Mouse (Mus musculus) midbrain, embryonic 11.5 days (tissue): ENCODE results near the gene Nudt1. TPM values are rescaled to one million over a fixed set of nuclear protein-coding genes. Genes with fewer than 3 reads are reported as not detected.

Experiments
- ATAC-seq: fragments of 200-750 bp; cut with Nextera tagmentation; 2 replicates; pipeline ENCODE4 v1.8.0; 2017; ENCODE audit warnings: moderate TSS enrichment, moderate library complexity; ENCODE audit not compliant: low FRiP score
- DNase-seq: peaks from one replicate; pipeline ENCODE4 v3.0.0; 2015; ENCODE audit warnings: low spot score; ENCODE audit errors: missing footprints
- H3K27ac ChIP-seq: fragments of 300-500 bp; sonication (generic); 2 replicates; pipeline ENCODE4 v1.5.1; 2014; ENCODE audit warnings: low read depth, low read length
- H3K27me3 ChIP-seq: fragments of 300-500 bp; sonication (generic); 2 replicates; pipeline ENCODE4 v1.6.1; 2014; ENCODE audit warnings: mild to moderate bottlenecking, low read length, moderate library complexity, mixed read lengths; ENCODE audit not compliant: control insufficient read depth, insufficient read depth
- H3K36me3 ChIP-seq: fragments of 300-500 bp; sonication (generic); 2 replicates; pipeline ENCODE4 v1.6.1; 2014; ENCODE audit warnings: mild to moderate bottlenecking, low read length, moderate library complexity, mixed read lengths; ENCODE audit not compliant: control insufficient read depth, insufficient read depth
- H3K4me1 ChIP-seq: fragments of 300-500 bp; sonication (generic); 2 replicates; pipeline ENCODE4 v1.6.1; 2014; ENCODE audit warnings: low read length; ENCODE audit not compliant: control insufficient read depth, insufficient read depth
- H3K4me2 ChIP-seq: fragments of 300-500 bp; sonication (generic); 2 replicates; pipeline ENCODE4 v1.6.1; 2014; ENCODE audit warnings: mild to moderate bottlenecking, moderate library complexity
- H3K4me3 ChIP-seq: fragments of 300-500 bp; sonication (generic); 2 replicates; pipeline ENCODE4 v1.5.1; 2014; ENCODE audit warnings: low read depth, low read length
- H3K9ac ChIP-seq: fragments of 300-500 bp; sonication (generic); 2 replicates; pipeline ENCODE4 v1.6.1; 2014; ENCODE audit warnings: low read length
- H3K9me3 ChIP-seq: fragments of 300-500 bp; sonication (generic); 2 replicates; pipeline ENCODE4 v1.6.1; 2016; ENCODE audit warnings: low read length; ENCODE audit not compliant: control insufficient read depth
- WGBS: fragments of 180-500 bp; shearing (Covaris S2); extraction: QIAGEN DNeasy Blood & Tissue Kit; methylation state at CpG from one replicate; pipeline ENCODE4 v1.1.7; 2014; 5-methylcytosine and 5-hydroxymethylcytosine counted together
- polyA plus RNA-seq: library from polyadenylated mRNA; unstranded; fragments of >200 nt; fragmentation: Nextera tagmentation; extraction: Ambion mirVana; gene quantifications from 2 replicates; pipeline ENCODE4 v1.2.1, GENCODE M21; 2014

Nudt1 gene
- polyA plus RNA-seq, 1 experiment from 2014 or later, result 48.5 TPM

DNA sequence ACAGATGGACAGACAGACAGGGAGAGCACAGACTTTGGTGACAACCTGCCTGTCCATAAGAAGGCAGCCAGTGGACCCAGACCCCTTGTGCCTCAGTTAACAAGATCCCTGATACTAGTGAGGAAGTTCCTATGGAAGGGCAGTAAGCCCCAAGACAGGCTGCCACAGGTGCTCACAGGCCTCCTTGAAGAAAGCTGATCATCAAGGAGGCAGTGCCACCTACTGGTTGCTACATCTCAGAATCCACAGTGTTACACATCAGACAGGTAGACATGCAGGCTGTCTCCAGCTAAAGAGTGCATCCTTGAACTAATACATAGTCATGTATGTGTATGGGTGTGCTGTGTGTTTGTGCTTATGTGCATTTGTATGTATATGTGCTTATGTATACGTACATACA, 29.3 kb upstream of the Nudt1 start:
- DNase-seq, result peak; percentile 85
- Histone ChIP-seq H3K4me1 (no peaks in the 10 kb centered on the region), H3K4me2 (no peak overlapping the region), H3K27me3 (no peaks in the 10 kb centered on the region), H3K4me3 (no peak overlapping the region), H3K9me3 (no peaks in the 10 kb centered on the region), H3K36me3 (peaks cover 16% of the 10 kb centered on the region), H3K27ac (no peak overlapping the region), H3K9ac (no peak overlapping the region)
- ATAC-seq, result no peak
- 90% methylated on average over 1 of the region's 1 CpGs for WGBS

DNA sequence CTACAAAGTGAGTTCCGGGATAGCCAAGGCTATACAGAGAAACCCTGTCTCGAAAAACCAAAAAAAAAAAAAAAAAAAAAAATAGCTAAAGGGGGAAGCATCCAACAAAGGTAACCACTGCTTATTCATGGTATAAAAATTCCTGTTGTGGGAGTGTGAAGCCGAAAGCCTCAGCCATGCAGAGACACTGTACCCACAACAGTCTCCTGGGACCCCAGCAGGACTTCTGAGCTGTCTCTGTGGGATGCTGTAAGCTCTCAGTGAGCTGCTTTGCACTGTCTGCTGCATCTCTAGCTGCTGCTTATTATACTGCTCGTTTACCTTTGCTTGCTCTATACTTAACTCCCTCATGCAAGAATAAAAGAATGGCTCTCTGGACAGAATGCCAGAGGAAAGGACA, 23.2 kb upstream of the Nudt1 start:
- H3K4me2 ChIP-seq, result no peak overlapping the region
- ATAC-seq, result no peak
- no peaks in the 10 kb centered on the region for H3K27me3 ChIP-seq
- no peak overlapping the region for H3K4me3 ChIP-seq
- DNase-seq, result peak; percentile 61
- no peak overlapping the region for H3K9ac ChIP-seq
- WGBS, result 86% methylated on average over 4 of the region's 4 CpGs
- H3K27ac ChIP-seq, result no peak overlapping the region
- H3K4me1 ChIP-seq, result no peaks in the 10 kb centered on the region
- H3K9me3 ChIP-seq, result no peaks in the 10 kb centered on the region
- H3K36me3 ChIP-seq, result peaks cover 21% of the 10 kb centered on the region

DNA sequence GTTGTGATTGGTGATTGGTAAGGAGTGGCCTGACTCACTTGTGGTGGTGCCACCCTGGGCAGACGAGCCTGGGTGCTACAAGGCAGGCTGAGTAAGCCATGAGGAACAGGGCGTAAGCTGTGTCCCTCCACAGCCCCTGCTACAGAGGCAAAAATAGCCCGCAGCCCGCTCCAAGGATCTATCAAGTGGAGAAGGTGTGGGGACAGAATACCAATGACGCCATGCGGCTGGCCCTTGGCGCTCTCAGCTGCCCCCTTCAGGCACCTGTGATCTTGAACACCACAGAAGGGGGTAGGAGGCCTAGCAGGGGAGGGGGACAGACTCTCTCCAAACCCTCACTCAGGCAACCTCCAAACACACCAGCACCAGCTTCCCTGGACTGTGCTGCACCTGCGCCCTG, 15.4 kb upstream of the Nudt1 start:
- Histone ChIP-seq H3K4me2 (no peak overlapping the region), H3K4me3 (no peak overlapping the region), H3K27me3 (no peaks in the 10 kb centered on the region), H3K27ac (no peak overlapping the region), H3K4me1 (no peaks in the 10 kb centered on the region), H3K9me3 (no peaks in the 10 kb centered on the region), H3K36me3 (peaks cover 27% of the 10 kb centered on the region), H3K9ac (no peak overlapping the region)
- ATAC-seq, result no peak
- 77% methylated on average over 8 of the region's 8 CpGs for WGBS
- peak; percentile 72 for DNase-seq

GRCm38 (mm10) chr5:140307602-140308001, 13.9 kb upstream of the Nudt1 start:
- no peak for ATAC-seq
- Histone ChIP-seq H3K9me3 (no peaks in the 10 kb centered on the region), H3K27ac (no peak overlapping the region), H3K4me3 (no peak overlapping the region), H3K4me1 (no peaks in the 10 kb centered on the region), H3K9ac (no peak overlapping the region), H3K27me3 (no peaks in the 10 kb centered on the region), H3K4me2 (no peak overlapping the region), H3K36me3 (peaks cover 23% of the 10 kb centered on the region)
- DNase-seq, result peak; percentile 10
- WGBS, result 92% methylated on average over 14 of the region's 14 CpGs

GRCm38 (mm10) chr5:140316716-140317115, 4.7 kb upstream of the Nudt1 start:
- Histone ChIP-seq H3K4me3 (no peak overlapping the region), H3K27ac (no peak overlapping the region), H3K4me2 (no peak overlapping the region), H3K27me3 (no peaks in the 10 kb centered on the region), H3K9ac (no peak overlapping the region), H3K4me1 (peaks cover 5% of the 10 kb centered on the region), H3K36me3 (peaks cover 5% of the 10 kb centered on the region; the same call in 1 of the 2 replicates), H3K9me3 (no peaks in the 10 kb centered on the region)
- DNase-seq (peak; percentile 51), ATAC-seq (no peak)
- 86% methylated on average over 3 of the region's 3 CpGs for WGBS

GRCm38 (mm10) chr5:140321756-140322575, 510 bp downstream of the Nudt1 start:
- ATAC-seq (peak; percentile 42; the same call in 1 of the 2 replicates), DNase-seq (no peak)
- peaks cover 5% of the 10 kb centered on the region for H3K4me1 ChIP-seq
- no peaks in the 10 kb centered on the region for H3K9me3 ChIP-seq
- peak overlapping the region; percentile 45 for H3K4me2 ChIP-seq
- no peaks in the 10 kb centered on the region for H3K27me3 ChIP-seq
- peak overlapping the region; percentile 52; the same call in 1 of the 2 replicates for H3K27ac ChIP-seq
- no peaks in the 10 kb centered on the region for H3K36me3 ChIP-seq
- WGBS, result 3% methylated on average over 17 of the region's 17 CpGs
- peak overlapping the region; percentile 65 for H3K4me3 ChIP-seq
- peak overlapping the region; percentile 89 for H3K9ac ChIP-seq

DNA sequence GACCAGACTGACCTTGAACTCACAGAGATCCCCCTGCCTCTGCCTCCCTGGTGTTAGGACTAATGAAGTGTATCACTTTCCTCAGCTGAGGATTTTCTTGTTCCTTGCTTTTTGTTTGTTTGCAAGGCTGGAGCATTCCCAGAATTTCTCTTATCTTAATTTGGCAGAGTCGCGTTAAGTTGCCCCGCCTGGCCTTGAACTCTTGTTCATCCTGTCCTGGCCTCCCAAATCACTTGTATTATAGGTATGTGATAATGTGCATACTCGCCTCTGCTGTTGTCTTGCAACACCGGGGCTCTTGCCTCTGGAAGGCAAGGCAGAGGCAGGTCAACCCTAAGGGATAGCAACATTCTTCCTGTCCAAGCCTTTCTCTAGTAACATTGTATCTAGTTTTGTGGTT, 2.6 kb downstream of the Nudt1 start:
- Histone ChIP-seq H3K4me1 (peaks cover 5% of the 10 kb centered on the region), H3K9ac (no peak overlapping the region), H3K4me2 (no peak overlapping the region), H3K27ac (no peak overlapping the region), H3K9me3 (no peaks in the 10 kb centered on the region), H3K27me3 (no peaks in the 10 kb centered on the region), H3K4me3 (no peak overlapping the region), H3K36me3 (peaks cover 2% of the 10 kb centered on the region; the same call in 1 of the 2 replicates)
- ATAC-seq (no peak), DNase-seq (peak; percentile 69)
- WGBS, result 93% methylated on average over 5 of the region's 5 CpGs

- H3K36me3 ChIP-seq, result peaks cover 2% of the 10 kb centered on the region; the same call in 1 of the 2 replicates
- WGBS, result 1% methylated on average over 39 of the region's 39 CpGs
Observed at GRCm38 (mm10) chr5:140331615-140332512, 10.4 kb downstream of the Nudt1 start, which contains the start of gene Mrm2. Gene Mrm2 (minus strand): TSS chr5:140331898.

More at GRCm38 (mm10) chr5:140331615-140332512, 10.4 kb downstream of the Nudt1 start, which contains the start of gene Mrm2:
- H3K9ac ChIP-seq, result peak within 1 kb of the TSS; percentile 91
- H3K4me3 ChIP-seq, result peak within 1 kb of the TSS; percentile 76
- ATAC-seq, result peak; percentile 82
- peak within 1 kb of the TSS; percentile 64 for H3K27ac ChIP-seq
- H3K27me3 ChIP-seq, result no peaks in the 10 kb centered on the region
- H3K4me1 ChIP-seq, result peaks cover 7% of the 10 kb centered on the region
- H3K9me3 ChIP-seq, result no peaks in the 10 kb centered on the region
- H3K4me2 ChIP-seq, result peak within 1 kb of the TSS; percentile 89
- peak; percentile 98 for DNase-seq
